Mouse (Mus musculus) heart, postnatal 14 days (tissue): Measurements from ENCODE around the gene Olfr705. TPM values are rescaled to one million over a fixed set of nuclear protein-coding genes. Genes with fewer than 3 reads are reported as not detected.
"Not testable (repeated sequence)": the region's sequence is repeated elsewhere in the genome, so short reads cannot be mapped to it uniquely, and the experiment has no call there.

Experiments
- DNase-seq, 2 experiments: peaks; one replicate each; pipeline ENCODE4 v3.0.0; 2021 to 2022
- intact Hi-C: fragments of 180-260 bp; cut with DNase I; formaldehyde crosslinking; loops from one replicate; pipeline ENCODE4 v1.15.1; 2025
- long read RNA-seq, 2 experiments: library from polyadenylated mRNA; stranded (forward); transcript quantifications; one replicate each; pipeline ENCODE4 v2.0.0; 2021
- total RNA-seq, 2 experiments: library from RNA; stranded (reverse); gene quantifications; 2 replicates each; pipeline ENCODE4 v1.2.3; 2021

Olfr705 gene
- total RNA-seq = not detected
- long read RNA-seq, experiment 1 = 0 reads
- long read RNA-seq, experiment 2 = 0 reads

- no peak for DNase-seq
- intact Hi-C loops = no loop called here
Measured at GRCm38 (mm10) chr7:106876791-106877190, at the start of gene Olfr705. Gene Olfr705, minus strand, starts transcription at chr7:106876891.

DNA sequence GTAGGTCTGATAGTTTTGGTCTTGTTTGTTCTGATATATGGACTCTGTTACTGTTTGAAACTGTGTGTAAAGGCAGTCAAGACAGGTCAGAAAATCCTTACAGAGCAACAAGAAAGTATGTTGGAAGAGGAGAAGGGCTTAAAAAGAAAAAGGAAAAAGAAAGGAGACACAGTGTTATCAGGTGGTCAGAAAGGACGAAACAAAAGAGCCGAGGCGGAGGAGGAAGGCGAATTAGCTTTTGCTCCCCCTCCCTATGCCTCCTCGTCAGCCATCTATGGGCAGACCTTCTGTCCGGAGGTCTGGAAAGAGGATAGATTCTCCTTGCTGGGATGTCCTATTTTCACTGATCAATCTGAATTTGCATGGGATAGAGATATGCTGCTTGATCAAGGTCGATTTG is 44.3 kb upstream of the Olfr705 start:
- DNase-seq, intact Hi-C loops: not testable (repeated sequence)

DNA sequence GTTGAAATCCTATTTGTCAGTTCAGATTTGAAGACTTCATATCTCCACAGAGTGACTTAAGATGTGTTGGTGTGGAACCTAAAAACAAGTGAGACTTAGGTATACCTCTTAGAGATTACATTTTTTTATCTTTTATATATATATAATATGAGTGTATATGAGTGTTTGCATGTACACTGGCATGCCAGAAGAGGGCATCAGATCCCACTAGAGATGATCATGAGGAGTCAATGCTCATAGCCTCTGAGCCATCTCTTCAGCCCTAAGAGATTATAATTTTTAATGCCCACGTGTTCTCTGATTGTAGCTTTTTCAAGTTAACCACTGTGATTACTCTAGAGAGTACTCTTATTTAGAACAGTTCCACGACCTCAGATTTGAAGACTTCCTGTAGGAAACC is 31.0 kb upstream of the Olfr705 start, which contains the start of gene Olfr1532-ps1:
Olfr1532-ps1 (plus strand) TSS at position 326 of the 400 bp plus-strand sequence.
- intact Hi-C loops = no loop called here
- DNase-seq = no peak

GRCm38 (mm10) chr7:106901141-106901540 is 24.4 kb upstream of the Olfr705 start, which contains the start of gene Olfr707:
Gene Olfr707, minus strand, starts transcription at chr7:106901241.
- DNase-seq, intact Hi-C loops: not testable (repeated sequence)

DNA sequence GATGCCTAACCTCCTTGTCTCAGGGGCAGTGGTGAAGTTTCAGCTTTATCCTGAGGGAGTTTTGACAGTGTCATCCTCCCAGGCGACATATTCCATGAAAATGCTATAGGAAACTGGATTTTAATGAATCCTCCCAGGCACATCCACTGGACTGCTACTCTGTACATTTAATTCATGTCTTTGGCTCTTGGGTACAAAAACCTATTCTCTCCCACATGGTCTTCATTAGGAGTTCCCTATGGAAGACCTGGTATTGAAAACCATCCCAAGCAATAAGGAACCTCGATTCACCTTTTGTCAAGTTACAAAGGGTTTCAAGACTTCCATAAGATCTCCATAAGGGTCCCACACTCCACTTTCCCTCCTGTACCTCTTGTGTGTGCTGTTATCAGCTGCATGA is 11.4 kb upstream of the Olfr705 start, which contains the start of gene Olfr706:
Olfr706 (minus strand) TSS at position 101 of the 400 bp plus-strand sequence.
- intact Hi-C loops = no loop called here
- no peak for DNase-seq

- no peak for DNase-seq
- intact Hi-C loops = no loop called here
Measured at GRCm38 (mm10) chr7:106862885-106863284, 13.8 kb downstream of the Olfr705 start, which contains the start of gene Olfr704. Gene Olfr704, plus strand, starts transcription at chr7:106863185.

DNA sequence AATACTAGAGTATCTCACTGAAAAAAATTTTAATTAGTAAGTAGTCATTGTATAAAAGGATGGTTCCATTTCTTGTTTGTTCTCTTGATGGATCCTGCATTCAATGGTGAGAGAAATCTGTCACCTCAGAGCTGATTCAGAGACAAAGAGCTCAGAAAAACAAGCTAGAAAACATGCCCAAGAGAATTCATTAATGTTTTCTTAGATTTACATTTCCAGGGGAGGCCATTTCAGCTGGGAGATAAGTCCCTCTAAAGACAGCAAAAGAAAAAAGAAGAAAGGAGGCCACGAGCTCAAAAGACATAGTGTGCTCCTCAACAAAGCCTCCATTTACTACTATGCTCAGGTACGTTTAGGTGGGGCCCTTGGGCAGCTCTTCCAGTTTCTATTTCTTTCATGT is 33.6 kb downstream of the Olfr705 start, which contains the start of gene Olfr703:
Olfr703 (plus strand) TSS at position 301 of the 400 bp plus-strand sequence.
- intact Hi-C loops = no loop called here
- DNase-seq = no peak

- DNase-seq = no peak
- intact Hi-C loops = no loop called here
Measured at GRCm38 (mm10) chr7:106833793-106834192, 42.9 kb downstream of the Olfr705 start, which contains the start of gene Olfr702. Gene Olfr702, minus strand, starts transcription at chr7:106833893.

Other genes starting within 250 kb of the Olfr705 start
- not detected for gene Olfr693, start 196.3 kb downstream of the Olfr705 start, total RNA-seq
- not detected for gene Olfr694, start 185.1 kb downstream of the Olfr705 start, total RNA-seq
- not detected for gene Olfr695, start 160.5 kb downstream of the Olfr705 start, total RNA-seq
- not detected for gene Olfr697, start 134.4 kb downstream of the Olfr705 start, total RNA-seq
- not detected for gene Olfr698, start 121.5 kb downstream of the Olfr705 start, total RNA-seq
- not detected for gene Olfr699, start 83.7 kb downstream of the Olfr705 start, total RNA-seq
- gene Olfr700, start 68.1 kb downstream of the Olfr705 start, total RNA-seq = not detected
- gene Olfr701, start 62.8 kb downstream of the Olfr705 start, total RNA-seq = not detected
- gene Olfr702, start 43.0 kb downstream of the Olfr705 start, total RNA-seq = not detected
- not detected for gene Olfr703, start 33.5 kb downstream of the Olfr705 start, total RNA-seq
- gene Olfr704, start 13.7 kb downstream of the Olfr705 start, total RNA-seq = not detected
- gene Olfr706, start 11.3 kb upstream of the Olfr705 start, total RNA-seq = not detected
- not detected for gene Olfr707, start 24.4 kb upstream of the Olfr705 start, total RNA-seq
- not detected for gene Olfr1532-ps1, start 31.1 kb upstream of the Olfr705 start, total RNA-seq
- gene Olfr709-ps1, start 55.3 kb upstream of the Olfr705 start, total RNA-seq = not detected
- not detected for gene Olfr710, start 71.4 kb upstream of the Olfr705 start, total RNA-seq
- gene Olfr6, start 87.0 kb upstream of the Olfr705 start, total RNA-seq = not detected
- gene Olfr711, start 98.6 kb upstream of the Olfr705 start, total RNA-seq = not detected
- not detected for gene Olfr2, start 129.2 kb upstream of the Olfr705 start, total RNA-seq
- gene Olfr713, start 154.3 kb upstream of the Olfr705 start, total RNA-seq = not detected
- gene Olfr714, start 194.1 kb upstream of the Olfr705 start, total RNA-seq = not detected
- not detected for gene Olfr17, start 216.3 kb upstream of the Olfr705 start, total RNA-seq
- not detected for gene Olfr715b, start 233.5 kb upstream of the Olfr705 start, total RNA-seq